Mouse (Mus musculus): ENCODE data around the gene Adam10.

- no peak for TF ChIP-seq EP300 (IDR thresholded peaks at IDR 0.05)
- TF ChIP-seq CTCF (IDR thresholded peaks at IDR 0.05), result no peak
These were observed 12.0 kb upstream of the Adam10 start for GRCm38 (mm10) chr9:70666811-70667210.
